Mouse (Mus musculus) spleen, adult 2 months (tissue): ENCODE data around the gene Mgat4b.

Source experiments
- CTCF ChIP-seq: fragments of 200-500 bp; IDR thresholded peaks from 2 replicates; pipeline ENCODE4 v1.5.1; 2011; ENCODE audit warnings: mild to moderate bottlenecking, inconsistent platforms; ENCODE audit not compliant: insufficient read depth, insufficient read length, insufficient replicate concordance; ENCODE audit errors: extremely low read depth
- POLR2A ChIP-seq: fragments of 200-500 bp; IDR thresholded peaks from 2 replicates; pipeline ENCODE4 v1.6.1; 2011; ENCODE audit warnings: low read depth, low read length, inconsistent platforms

DNA sequence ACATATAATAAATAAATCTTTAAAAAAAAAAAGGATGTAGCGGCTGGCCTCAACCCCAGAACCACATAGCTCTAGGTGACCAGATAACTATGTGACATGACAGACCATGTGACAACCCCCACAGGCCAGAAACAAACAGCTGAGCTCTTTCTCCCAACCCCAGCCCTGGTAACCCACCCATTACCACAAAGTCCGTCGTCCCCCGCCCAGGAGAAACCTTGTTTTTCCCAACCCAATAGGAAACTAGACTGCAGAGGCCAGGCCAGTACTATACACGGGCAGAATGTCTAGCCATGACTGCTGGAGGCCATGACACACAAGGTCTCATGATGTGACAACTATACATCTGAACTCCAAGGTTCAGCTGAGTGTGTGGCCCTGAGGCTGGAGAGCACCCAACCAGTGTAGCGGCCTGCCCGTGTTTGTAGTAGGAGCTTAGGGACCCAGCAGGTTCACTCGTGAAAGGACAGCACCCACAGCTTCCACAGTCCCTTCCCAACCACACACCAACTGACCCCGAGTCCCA, 7.3 kb upstream of the Mgat4b start:
- no peak for TF ChIP-seq POLR2A
- TF ChIP-seq CTCF, result no peak
